Mouse (Mus musculus) neural tube, embryonic 13.5 days (tissue): ENCODE measurements around the gene Kcnd1. TPM values are rescaled to one million over a fixed set of nuclear protein-coding genes. Genes with fewer than 3 reads are reported as not detected.
A peak's percentile ranks its signal among the peaks of the same experiment; 100 is the strongest.
"Not testable (repeated sequence)": the region's sequence is repeated elsewhere in the genome, so short reads cannot be mapped to it uniquely, and the experiment has no call there.

Source experiments
- ATAC-seq: fragments of 200-750 bp; cut with Nextera tagmentation; 2 replicates; pipeline ENCODE4 v1.8.0; 2017; ENCODE audit warnings: low read depth, mild to moderate bottlenecking, moderate TSS enrichment, moderate library complexity
- H3K27ac ChIP-seq: fragments of 300-500 bp; sonication (generic); replicated peaks from 2 replicates; pipeline ENCODE4 v1.5.1; 2015; ENCODE audit warnings: moderate library complexity, mild to moderate bottlenecking, inconsistent platforms
- H3K27me3 ChIP-seq: fragments of 300-500 bp; sonication (generic); 2 replicates; pipeline ENCODE4 v1.6.1; 2015; ENCODE audit warnings: mild to moderate bottlenecking, inconsistent platforms
- H3K36me3 ChIP-seq: fragments of 300-500 bp; sonication (generic); 2 replicates; pipeline ENCODE4 v1.6.1; 2015; ENCODE audit warnings: mild to moderate bottlenecking, inconsistent platforms
- H3K4me1 ChIP-seq: fragments of 300-500 bp; sonication (generic); replicated peaks from 2 replicates; pipeline ENCODE4 v1.6.1; 2015; ENCODE audit warnings: inconsistent platforms
- H3K4me2 ChIP-seq: fragments of 300-500 bp; sonication (generic); 2 replicates; pipeline ENCODE4 v1.6.1; 2015; ENCODE audit warnings: inconsistent platforms, mild to moderate bottlenecking, moderate library complexity
- H3K4me3 ChIP-seq: fragments of 300-500 bp; sonication (generic); 2 replicates; pipeline ENCODE4 v1.5.1; 2015; ENCODE audit warnings: mild to moderate bottlenecking, inconsistent platforms
- H3K9ac ChIP-seq: fragments of 300-500 bp; sonication (generic); 2 replicates; pipeline ENCODE4 v1.6.1; 2015; ENCODE audit warnings: moderate library complexity, mild to moderate bottlenecking, inconsistent platforms
- H3K9me3 ChIP-seq: fragments of 300-500 bp; sonication (generic); 2 replicates; pipeline ENCODE4 v1.6.1; 2016; ENCODE audit warnings: inconsistent platforms
- WGBS: fragments of 180-500 bp; shearing (Covaris S2); methylation state at CpG from one replicate; pipeline ENCODE4 v1.1.7; 2015; 5-methylcytosine and 5-hydroxymethylcytosine counted together
- polyA plus RNA-seq: library from polyadenylated mRNA; unstranded; fragments of >200 nt; fragmentation: Nextera tagmentation; extraction: Ambion mirVana; gene quantifications from 2 replicates; pipeline ENCODE4 v1.2.1, GENCODE M21; 2015

Kcnd1 gene
- polyA plus RNA-seq, 1 experiment from 2014 or later: 6.2 TPM

- no peaks in the 10 kb centered on the region for H3K27me3 ChIP-seq
Observed at GRCm38 (mm10) chrX:7797327-7797726, 24.8 kb upstream of the Kcnd1 start.

GRCm38 (mm10) chrX:7802157-7802556, 19.9 kb upstream of the Kcnd1 start:
- peaks cover 53% of the 10 kb centered on the region for H3K36me3 ChIP-seq
- not testable (repeated sequence) for H3K4me1 ChIP-seq, H3K27me3 ChIP-seq, H3K9ac ChIP-seq, ATAC-seq, H3K4me3 ChIP-seq, H3K9me3 ChIP-seq, H3K27ac ChIP-seq, H3K4me2 ChIP-seq
- 96% methylated on average over 2 of the region's 2 CpGs for WGBS

More at GRCm38 (mm10) chrX:7797327-7797726, 24.8 kb upstream of the Kcnd1 start:
- no peak overlapping the region for H3K27ac ChIP-seq
- H3K9ac ChIP-seq: no peak overlapping the region
- H3K4me3 ChIP-seq: no peak overlapping the region
- H3K4me1 ChIP-seq: no peaks in the 10 kb centered on the region
- H3K9me3 ChIP-seq: no peaks in the 10 kb centered on the region
- WGBS: 82% methylated on average over 3 of the region's 3 CpGs
- ATAC-seq: no peak
- H3K4me2 ChIP-seq: no peak overlapping the region
- H3K36me3 ChIP-seq: peaks cover 44% of the 10 kb centered on the region

- H3K27me3 ChIP-seq, H3K27ac ChIP-seq, H3K9me3 ChIP-seq, H3K4me1 ChIP-seq, H3K4me3 ChIP-seq, H3K9ac ChIP-seq, H3K4me2 ChIP-seq, ATAC-seq: not testable (repeated sequence)
- WGBS: 51% methylated on average over 8 of the region's 8 CpGs
- H3K36me3 ChIP-seq: peaks cover 80% of the 10 kb centered on the region
Observed at GRCm38 (mm10) chrX:7815016-7815415, 7.1 kb upstream of the Kcnd1 start.

GRCm38 (mm10) chrX:7837146-7837545, 15.1 kb downstream of the Kcnd1 start:
- H3K9me3 ChIP-seq: no peaks in the 10 kb centered on the region
- H3K36me3 ChIP-seq: no peaks in the 10 kb centered on the region
- H3K9ac ChIP-seq: no peak overlapping the region
- no peak for ATAC-seq
- no peaks in the 10 kb centered on the region for H3K27me3 ChIP-seq
- 75% methylated on average over 1 of the region's 1 CpGs for WGBS
- no peak overlapping the region for H3K27ac ChIP-seq
- H3K4me3 ChIP-seq: no peak overlapping the region
- H3K4me2 ChIP-seq: no peak overlapping the region
- H3K4me1 ChIP-seq: no peaks in the 10 kb centered on the region

DNA sequence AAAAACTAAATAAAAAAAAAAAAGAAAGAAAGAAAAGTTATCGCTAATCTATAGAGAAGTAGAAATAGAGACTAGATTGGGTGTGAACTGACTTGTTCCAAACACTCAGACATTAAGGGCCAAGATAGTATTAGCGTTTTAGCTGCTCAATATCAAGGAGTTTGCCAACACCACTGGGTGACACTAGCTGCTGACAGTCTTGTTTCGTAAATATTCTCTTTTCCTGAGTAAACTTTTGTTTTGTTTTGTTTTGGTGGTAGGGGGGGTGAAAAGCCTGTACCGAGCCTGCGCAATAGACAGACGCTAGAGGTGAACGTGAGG, 18.7 kb downstream of the Kcnd1 start:
- 17% methylated on average over 7 of the region's 7 CpGs for WGBS
- Histone ChIP-seq H3K9me3 (no peaks in the 10 kb centered on the region), H3K27me3 (no peaks in the 10 kb centered on the region), H3K4me1 (peaks cover 30% of the 10 kb centered on the region), H3K36me3 (no peaks in the 10 kb centered on the region), H3K4me2 (peak overlapping the region; percentile 50), H3K27ac (0 out of 2 replicates have a peak overlapping the region, but pooled peaks have one; percentile 23), H3K9ac (no peak overlapping the region), H3K4me3 (peak overlapping the region; percentile 80)
- 0 out of 2 replicates have a peak, but pooled peaks have one; percentile 2 for ATAC-seq

DNA sequence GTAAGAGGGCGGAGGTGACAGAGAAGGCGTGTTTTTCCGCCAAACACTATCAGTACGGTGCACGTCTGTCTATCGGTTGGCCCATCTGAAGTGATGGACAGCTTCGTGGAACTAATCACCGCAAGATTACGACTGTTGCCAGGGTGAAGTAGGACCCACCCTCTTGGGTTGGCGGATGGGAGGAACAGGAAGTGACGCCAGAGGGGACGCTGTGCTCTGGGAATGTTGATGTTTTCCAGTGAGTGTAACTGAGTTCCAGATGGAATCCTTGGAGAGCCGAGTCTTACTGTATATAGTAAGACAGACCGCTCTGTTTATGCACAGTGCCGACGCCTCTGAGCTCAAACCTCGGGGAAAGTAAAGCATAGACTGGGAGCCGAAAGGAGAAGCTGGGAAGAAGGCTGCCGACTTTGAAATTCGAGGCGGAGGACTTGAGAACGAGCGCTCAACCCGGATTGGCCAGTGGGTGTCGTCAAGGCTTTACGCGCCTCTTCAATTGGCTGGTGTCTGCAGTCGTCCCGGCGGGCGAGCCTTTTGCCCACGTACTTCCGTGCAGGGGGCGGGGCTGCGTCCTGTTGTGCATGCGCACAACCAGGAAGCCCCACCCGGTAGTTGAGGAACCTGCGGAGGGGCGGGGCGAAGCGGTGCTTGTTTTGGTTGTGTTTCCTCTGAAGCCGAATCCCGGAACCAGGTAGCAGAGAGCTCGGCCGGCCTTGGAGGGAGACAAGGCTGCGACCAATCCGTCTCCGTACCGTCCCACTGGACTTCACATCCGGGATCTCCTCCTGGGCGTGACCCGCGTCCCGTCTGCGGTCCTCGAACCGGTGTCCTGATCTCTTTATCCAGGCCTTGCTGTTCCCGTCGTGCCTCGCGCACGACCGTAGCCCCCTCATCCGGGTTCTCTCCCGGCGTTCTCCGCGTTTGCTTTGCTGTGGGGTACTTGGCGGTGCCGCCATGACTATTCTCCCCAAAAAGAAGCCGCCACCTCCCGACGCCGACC, 19.4 kb downstream of the Kcnd1 start, which contains the start of gene Otud5:
Otud5 (plus strand) TSS at position 202 of the 1,000 bp plus-strand sequence.
- peak within 1 kb of the TSS; percentile 88 for H3K27ac ChIP-seq
- peak within 1 kb of the TSS; percentile 80 for H3K4me3 ChIP-seq
- no peaks in the 10 kb centered on the region for H3K36me3 ChIP-seq
- WGBS: 14% methylated on average over 74 of the region's 74 CpGs
- H3K27me3 ChIP-seq: no peaks in the 10 kb centered on the region
- H3K4me2 ChIP-seq: peak within 1 kb of the TSS; percentile 78
- peak; percentile 99 for ATAC-seq
- H3K9ac ChIP-seq: peak within 1 kb of the TSS; percentile 87
- H3K9me3 ChIP-seq: no peaks in the 10 kb centered on the region
- peaks cover 30% of the 10 kb centered on the region for H3K4me1 ChIP-seq

DNA sequence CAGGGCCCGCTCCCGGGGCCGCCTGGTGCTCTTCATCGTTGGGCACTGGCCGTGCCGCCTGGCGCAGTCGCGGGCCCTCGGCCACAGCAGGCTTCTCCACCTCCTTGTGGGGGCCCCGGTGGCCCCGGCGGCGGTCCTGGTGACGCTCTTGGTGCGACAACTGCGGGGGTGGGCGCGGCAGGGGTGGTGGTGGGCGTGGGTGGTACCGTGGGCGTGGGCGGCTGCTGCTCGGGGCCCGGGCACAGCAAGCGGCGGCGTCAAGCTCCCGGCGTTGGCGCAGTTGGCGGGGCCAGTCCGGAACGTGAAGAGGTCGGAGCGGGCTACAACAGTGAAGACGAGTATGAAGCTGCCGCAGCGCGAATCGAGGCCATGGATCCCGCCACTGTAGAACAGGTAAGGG, 20.2 kb downstream of the Kcnd1 start:
- peak overlapping the region; percentile 88 for H3K27ac ChIP-seq
- H3K36me3 ChIP-seq: no peaks in the 10 kb centered on the region
- peak overlapping the region; percentile 78 for H3K4me2 ChIP-seq
- ATAC-seq: no peak
- H3K4me1 ChIP-seq: peaks cover 30% of the 10 kb centered on the region
- peak overlapping the region; percentile 80 for H3K4me3 ChIP-seq
- H3K9ac ChIP-seq: peak overlapping the region; percentile 87
- 16% methylated on average over 42 of the region's 42 CpGs for WGBS
- H3K9me3 ChIP-seq: no peaks in the 10 kb centered on the region
- no peaks in the 10 kb centered on the region for H3K27me3 ChIP-seq

- H3K9me3 ChIP-seq: no peaks in the 10 kb centered on the region
- ATAC-seq: peak; percentile 78
- peaks cover 4% of the 10 kb centered on the region; the same call in 1 of the 2 replicates for H3K36me3 ChIP-seq
- no peak overlapping the region for H3K4me2 ChIP-seq
- no peak overlapping the region for H3K9ac ChIP-seq
- H3K4me1 ChIP-seq: peaks cover 28% of the 10 kb centered on the region
- 61% methylated on average over 2 of the region's 2 CpGs for WGBS
- H3K4me3 ChIP-seq: no peak overlapping the region
- no peaks in the 10 kb centered on the region for H3K27me3 ChIP-seq
- 0 out of 2 replicates have a peak overlapping the region, but pooled peaks have one; percentile 4 for H3K27ac ChIP-seq
Observed at GRCm38 (mm10) chrX:7847845-7848244, 25.8 kb downstream of the Kcnd1 start.

- H3K9me3 ChIP-seq: no peaks in the 10 kb centered on the region
- H3K36me3 ChIP-seq: peaks cover 17% of the 10 kb centered on the region
- no peak overlapping the region for H3K27ac ChIP-seq
- no peak overlapping the region for H3K4me3 ChIP-seq
- WGBS: 34% methylated on average over 2 of the region's 2 CpGs
- no peaks in the 10 kb centered on the region for H3K4me1 ChIP-seq
- no peak overlapping the region for H3K9ac ChIP-seq
- no peak overlapping the region for H3K4me2 ChIP-seq
- no peak for ATAC-seq
- no peaks in the 10 kb centered on the region for H3K27me3 ChIP-seq
Observed at GRCm38 (mm10) chrX:7854578-7854977, 32.5 kb downstream of the Kcnd1 start.

GRCm38 (mm10) chrX:7859191-7859753, 37.2 kb downstream of the Kcnd1 start:
- H3K9me3 ChIP-seq: no peaks in the 10 kb centered on the region
- 89% methylated on average over 3 of the region's 3 CpGs for WGBS
- no peak for ATAC-seq
- H3K27me3 ChIP-seq: no peaks in the 10 kb centered on the region
- H3K4me2 ChIP-seq: no peak overlapping the region
- H3K4me3 ChIP-seq: no peak overlapping the region
- H3K36me3 ChIP-seq: peaks cover 15% of the 10 kb centered on the region
- H3K9ac ChIP-seq: no peak overlapping the region
- no peaks in the 10 kb centered on the region for H3K4me1 ChIP-seq
- no peak overlapping the region for H3K27ac ChIP-seq

DNA sequence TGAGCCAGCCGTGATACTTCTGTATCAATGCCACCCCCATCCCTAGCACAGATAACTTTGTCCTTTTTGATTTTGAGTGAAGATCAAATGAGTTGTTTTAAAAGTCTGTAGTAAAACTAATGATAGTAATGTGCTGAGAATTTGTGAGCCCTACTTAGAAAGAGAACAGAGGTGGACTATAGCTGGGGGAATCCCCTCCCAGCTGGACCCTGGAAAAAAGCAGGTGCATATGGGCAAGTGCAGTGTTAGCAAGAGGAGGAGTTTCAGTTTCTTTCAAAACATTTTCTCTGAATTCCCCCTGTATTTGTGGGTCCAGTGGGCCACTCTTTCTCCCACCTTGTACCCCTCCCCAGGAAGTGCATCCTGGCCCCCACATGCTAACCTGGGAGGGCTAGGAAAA, 41.1 kb downstream of the Kcnd1 start:
- Histone ChIP-seq H3K9ac (no peak overlapping the region), H3K4me3 (no peak overlapping the region), H3K4me1 (no peaks in the 10 kb centered on the region), H3K9me3 (no peaks in the 10 kb centered on the region), H3K4me2 (no peak overlapping the region), H3K27ac (no peak overlapping the region), H3K27me3 (no peaks in the 10 kb centered on the region), H3K36me3 (peaks cover 18% of the 10 kb centered on the region; the same call in 1 of the 2 replicates)
- ATAC-seq: no peak
- WGBS: 100% methylated on average over 1 of the region's 1 CpGs

GRCm38 (mm10) chrX:7864551-7864950, 42.5 kb downstream of the Kcnd1 start:
- Histone ChIP-seq H3K9ac (no peak overlapping the region), H3K4me3 (no peak overlapping the region), H3K9me3 (no peaks in the 10 kb centered on the region), H3K27ac (no peak overlapping the region), H3K27me3 (no peaks in the 10 kb centered on the region), H3K4me2 (no peak overlapping the region), H3K4me1 (no peaks in the 10 kb centered on the region), H3K36me3 (peaks cover 15% of the 10 kb centered on the region; the same call in 1 of the 2 replicates)
- ATAC-seq: no peak
- 80% methylated on average over 3 of the region's 3 CpGs for WGBS
